Comparison of ENCODE assay signal across 8 mouse cellular contexts in the genomic region with DNA sequence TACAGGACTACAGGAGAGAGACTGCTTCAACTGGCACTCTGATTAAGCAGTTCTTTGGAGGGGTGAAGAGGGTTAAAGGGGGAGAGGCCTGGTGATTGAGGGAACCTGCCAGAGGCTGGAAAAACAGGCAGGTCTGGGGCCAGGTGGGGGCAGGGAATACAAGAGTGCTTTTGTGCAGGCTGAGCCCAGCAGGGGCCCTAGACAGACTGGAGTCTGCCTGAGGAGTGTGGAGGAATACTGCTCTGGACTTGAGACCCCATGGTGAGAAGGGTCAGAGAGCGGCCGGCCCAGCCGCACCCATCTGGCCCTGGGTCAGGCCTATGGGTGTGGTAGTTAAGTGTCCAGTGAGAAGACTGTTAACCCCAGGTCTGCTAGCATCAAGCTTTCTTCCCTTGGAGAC. TPM values are rescaled to one million over a fixed set of nuclear protein-coding genes. Genes with fewer than 3 reads are reported as not detected.
DNase-seq lines count a peak whose midpoint lies in the region; ATAC-seq lines count a peak whose summit lies in the region.
"Had no signal": no experiment of that assay in that cellular context is flagged by ENCODE, and none has a peak within 500 bp of the region (broad histone marks: within the 10 kb centered on the region; RNA-seq: fewer than 3 reads in every experiment).

No protein-coding gene starts in this region.

- DNase-seq in kidney, postnatal 10 days = peak; percentile 46
- no peak for DNase-seq in kidney, adult 18-20 months
- peak; percentile 64 for DNase-seq in embryo, embryonic 10.5 days (ENCODE audit: low spot score)
- DNase-seq in forelimb bud, embryonic 11.5 days (ENCODE audit: low read depth, low spot score) = peak; percentile 50
- peak; percentile 65 for DNase-seq in lung, postnatal 10 days
- DNase-seq in frontal cortex, postnatal 10 days (ENCODE audit: low spot score in 2 of 2) = no peak
- DNase-seq: thymus, postnatal 4 days had no signal

- no peak for ATAC-seq in erythroid progenitor cell, adult 5-6 weeks (replicated peaks; ENCODE audit: low FRiP score, poor library complexity, severe bottlenecking)

RNA-seq across cellular contexts. Expression of a gene that starts 6.7 kb away (rescaled TPM):
- not detected in 2 replicates for total RNA-seq in erythroid progenitor cell, adult 5-6 weeks (2015; ENCODE audit: low replicate concordance)
- total RNA-seq in erythroid progenitor cell, adult 5-6 weeks (2017; ENCODE audit: low replicate concordance) = not detected in 2 replicates

Comparison
In these comparisons a context has a peak if more than half of its experiments do, and no peak if none do; other contexts are left out.
1. DNase-seq: peak in kidney, postnatal 10 days (single experiment), embryo, embryonic 10.5 days (single experiment), forelimb bud, embryonic 11.5 days (single experiment) and lung, postnatal 10 days (single experiment); none in kidney, adult 18-20 months (single experiment) and frontal cortex, postnatal 10 days (0 of 2).